Mouse (Mus musculus): Measurements from ENCODE around the gene Cacna1s. TPM values are rescaled to one million over a fixed set of nuclear protein-coding genes. Genes with fewer than 3 reads are reported as not detected.

The Cacna1s gene
- polyA plus RNA-seq, 1 experiment = not detected

DNA sequence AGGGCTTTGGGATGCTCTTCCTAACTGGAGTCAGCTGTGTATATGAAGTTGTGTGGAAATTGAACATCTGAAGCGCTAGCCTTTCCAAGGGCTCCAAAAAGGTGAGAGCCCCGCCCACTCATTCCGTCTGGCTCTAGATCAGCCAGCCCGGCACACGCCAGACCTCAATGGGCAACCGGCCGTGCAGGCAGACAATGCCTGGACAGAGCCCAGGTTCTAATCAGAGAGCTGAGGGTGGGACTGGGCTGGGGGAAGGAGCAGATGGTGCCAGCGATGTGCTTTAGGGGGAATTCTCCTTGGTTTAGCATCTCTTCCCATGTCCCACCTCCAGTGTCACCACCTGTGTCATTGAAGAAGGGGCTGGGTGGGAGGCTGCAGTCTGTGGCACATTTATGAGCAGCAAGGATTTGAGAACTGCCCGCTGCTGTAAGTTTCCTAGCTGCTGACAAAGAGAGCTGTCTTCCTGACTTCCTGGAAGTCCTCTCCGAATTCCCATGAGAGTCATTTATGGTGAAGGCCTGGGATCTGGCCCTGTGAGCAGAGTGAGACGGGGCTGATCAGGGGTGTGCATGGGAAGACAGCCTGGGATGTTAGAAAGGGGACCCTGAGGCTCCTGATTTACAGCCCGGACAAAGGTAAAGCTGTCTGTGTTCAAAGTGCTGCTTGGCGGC is 81.2 kb downstream of the Cacna1s start:
- Histone ChIP-seq H3K4me3 (ENCODE audit: insufficient read depth, low read length) (peak overlapping the region; percentile 8; the same call in 1 of the 2 replicates), H3K27ac (ENCODE audit: insufficient read depth, low read depth, low read length) (peak overlapping the region; percentile 84), H3K4me1 (ENCODE audit: control insufficient read depth, insufficient read depth, low read length) (peaks cover 67% of the 10 kb centered on the region)
- TF ChIP-seq CTCF (IDR thresholded peaks at IDR 0.05; ENCODE audit: low read depth, low read length) (no peak), POLR2A (IDR thresholded peaks at IDR 0.05; ENCODE audit: borderline replicate concordance, low read depth, low read length) (no peak)

- TF ChIP-seq POLR2A (IDR thresholded peaks at IDR 0.05; ENCODE audit: borderline replicate concordance, low read depth, low read length) (no peak), CTCF (IDR thresholded peaks at IDR 0.05; ENCODE audit: low read depth, low read length) (no peak)
- Histone ChIP-seq H3K27ac (ENCODE audit: insufficient read depth, low read depth, low read length) (peak overlapping the region; percentile 84), H3K4me1 (ENCODE audit: control insufficient read depth, insufficient read depth, low read length) (peaks cover 67% of the 10 kb centered on the region), H3K4me3 (ENCODE audit: insufficient read depth, low read length) (peak overlapping the region; percentile 16)
These were observed 82.0 kb downstream of the Cacna1s start for GRCm38 (mm10) chr1:136134547-136134946.

DNA sequence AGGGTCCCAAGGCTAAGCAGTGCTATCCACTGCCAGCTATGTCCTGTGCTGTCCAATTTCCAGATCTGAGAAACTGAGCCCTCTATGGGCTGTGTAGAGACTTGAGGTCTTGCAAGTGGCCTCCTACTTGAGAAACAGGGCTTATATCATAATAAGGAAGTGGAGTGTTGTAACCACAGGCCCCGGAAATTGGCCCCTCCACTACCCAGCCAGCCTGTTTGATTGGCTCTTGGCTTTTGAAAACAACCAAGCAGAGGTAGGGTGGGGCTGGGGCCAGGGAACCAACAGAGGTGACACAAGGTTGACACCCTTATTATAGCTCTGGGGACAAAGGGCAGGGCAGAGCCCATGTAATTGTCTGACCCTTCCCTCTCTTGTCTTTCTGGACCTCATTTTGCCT is 82.5 kb downstream of the Cacna1s start:
- Histone ChIP-seq H3K4me3 (ENCODE audit: insufficient read depth, low read length) (peak overlapping the region; percentile 16), H3K4me1 (ENCODE audit: control insufficient read depth, insufficient read depth, low read length) (peaks cover 66% of the 10 kb centered on the region), H3K27ac (ENCODE audit: insufficient read depth, low read depth, low read length) (peak overlapping the region; percentile 88)
- no peak for TF ChIP-seq POLR2A (IDR thresholded peaks at IDR 0.05; ENCODE audit: borderline replicate concordance, low read depth, low read length)
- no peak for TF ChIP-seq CTCF (IDR thresholded peaks at IDR 0.05; ENCODE audit: low read depth, low read length)

DNA sequence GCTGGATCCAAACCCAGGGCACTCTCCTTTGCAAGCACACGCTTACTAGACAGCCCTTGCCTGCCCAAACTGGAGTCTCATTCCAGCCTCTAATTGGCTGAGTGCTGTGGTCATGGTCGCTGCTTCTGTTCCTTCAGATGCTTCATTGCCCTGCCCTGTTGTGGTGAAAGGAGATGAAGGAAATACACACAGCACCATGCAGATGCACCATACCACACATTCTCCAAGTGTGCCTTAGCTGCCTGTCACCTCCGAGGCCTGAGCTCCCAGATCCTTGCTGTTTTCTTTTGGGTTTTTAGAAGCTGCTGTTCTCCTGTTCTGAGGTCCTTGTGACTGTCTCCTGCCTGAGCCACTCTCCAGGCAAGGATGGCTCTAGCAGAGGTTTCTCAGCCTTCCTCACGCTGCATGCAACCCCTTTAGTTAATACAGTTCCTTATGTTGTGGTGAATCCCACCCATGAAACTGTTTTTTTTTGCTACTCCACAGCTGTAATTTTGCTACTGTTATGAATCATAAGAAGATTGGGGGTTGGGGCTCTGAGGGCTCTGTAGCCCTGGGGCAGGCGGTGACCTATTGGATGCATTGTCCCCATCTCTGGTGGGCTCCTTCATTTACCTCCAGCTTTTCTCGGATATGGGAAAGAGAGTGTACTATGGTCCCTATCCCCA is 83.4 kb downstream of the Cacna1s start:
- TF ChIP-seq POLR2A (IDR thresholded peaks at IDR 0.05; ENCODE audit: borderline replicate concordance, low read depth, low read length) (0 out of 2 replicates have a peak, but pooled peaks have one; percentile 53), CTCF (IDR thresholded peaks at IDR 0.05; ENCODE audit: low read depth, low read length) (no peak)
- Histone ChIP-seq H3K4me1 (ENCODE audit: control insufficient read depth, insufficient read depth, low read length) (peaks cover 62% of the 10 kb centered on the region), H3K4me3 (ENCODE audit: insufficient read depth, low read length) (peak overlapping the region; percentile 45), H3K27ac (ENCODE audit: insufficient read depth, low read depth, low read length) (peak overlapping the region; percentile 88)

DNA sequence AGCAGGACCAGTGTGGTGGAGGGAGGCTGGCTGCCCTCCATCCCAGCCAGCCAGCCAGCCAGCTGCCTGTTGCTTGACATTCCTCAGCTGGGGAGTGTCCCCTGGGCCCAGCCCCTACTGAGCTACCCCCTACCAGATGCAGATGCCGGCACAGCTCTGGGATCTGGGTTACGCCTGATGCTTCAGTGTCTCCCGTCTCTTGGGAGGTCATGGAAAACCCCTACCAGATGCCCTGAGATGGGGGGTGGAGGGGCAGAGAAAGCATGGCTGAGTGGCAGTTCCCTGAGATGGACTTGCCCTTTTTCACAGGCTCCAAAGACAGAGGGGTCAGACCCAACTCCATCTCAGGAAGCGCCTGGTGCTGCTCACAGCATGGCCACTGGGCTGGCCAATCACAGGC is 84.0 kb downstream of the Cacna1s start:
- Histone ChIP-seq H3K4me1 (ENCODE audit: control insufficient read depth, insufficient read depth, low read length) (peaks cover 65% of the 10 kb centered on the region), H3K4me3 (ENCODE audit: insufficient read depth, low read length) (peak overlapping the region; percentile 45), H3K27ac (ENCODE audit: insufficient read depth, low read depth, low read length) (peak overlapping the region; percentile 88)
- no peak for TF ChIP-seq POLR2A (IDR thresholded peaks at IDR 0.05; ENCODE audit: borderline replicate concordance, low read depth, low read length)
- TF ChIP-seq CTCF (IDR thresholded peaks at IDR 0.05; ENCODE audit: low read depth, low read length) = no peak

- H3K4me3 ChIP-seq (ENCODE audit: insufficient read depth, low read length) = peak overlapping the region; percentile 45
These were observed 84.6 kb downstream of the Cacna1s start for GRCm38 (mm10) chr1:136137071-136137531.

GRCm38 (mm10) chr1:136137575-136137974 is 85.0 kb downstream of the Cacna1s start:
- Histone ChIP-seq H3K27ac (ENCODE audit: insufficient read depth, low read depth, low read length) (peak overlapping the region; percentile 88), H3K4me1 (ENCODE audit: control insufficient read depth, insufficient read depth, low read length) (peaks cover 73% of the 10 kb centered on the region), H3K4me3 (ENCODE audit: insufficient read depth, low read length) (peak overlapping the region; percentile 45)
- no peak for TF ChIP-seq POLR2A (IDR thresholded peaks at IDR 0.05; ENCODE audit: borderline replicate concordance, low read depth, low read length)

More at GRCm38 (mm10) chr1:136137071-136137531, 84.6 kb downstream of the Cacna1s start:
- peak overlapping the region; percentile 88 for H3K27ac ChIP-seq (ENCODE audit: insufficient read depth, low read depth, low read length)
- peaks cover 69% of the 10 kb centered on the region for H3K4me1 ChIP-seq (ENCODE audit: control insufficient read depth, insufficient read depth, low read length)
- TF ChIP-seq CTCF (IDR thresholded peaks at IDR 0.05; ENCODE audit: low read depth, low read length) = no peak
- TF ChIP-seq POLR2A (IDR thresholded peaks at IDR 0.05; ENCODE audit: borderline replicate concordance, low read depth, low read length) = no peak

- Histone ChIP-seq H3K4me3 (ENCODE audit: insufficient read depth, low read length) (no peak overlapping the region), H3K4me1 (ENCODE audit: control insufficient read depth, insufficient read depth, low read length) (peaks cover 75% of the 10 kb centered on the region), H3K27ac (ENCODE audit: insufficient read depth, low read depth, low read length) (peak overlapping the region; percentile 88)
- TF ChIP-seq POLR2A (IDR thresholded peaks at IDR 0.05; ENCODE audit: borderline replicate concordance, low read depth, low read length) = no peak
- TF ChIP-seq CTCF (IDR thresholded peaks at IDR 0.05; ENCODE audit: low read depth, low read length) = no peak
These were observed 85.8 kb downstream of the Cacna1s start for GRCm38 (mm10) chr1:136138191-136138830.

- Histone ChIP-seq H3K4me3 (ENCODE audit: insufficient read depth, low read length) (peak overlapping the region; percentile 57), H3K27ac (ENCODE audit: insufficient read depth, low read depth, low read length) (peak overlapping the region; percentile 88), H3K4me1 (ENCODE audit: control insufficient read depth, insufficient read depth, low read length) (peaks cover 62% of the 10 kb centered on the region)
- TF ChIP-seq CTCF (IDR thresholded peaks at IDR 0.05; ENCODE audit: low read depth, low read length) = no peak
- no peak for TF ChIP-seq POLR2A (IDR thresholded peaks at IDR 0.05; ENCODE audit: borderline replicate concordance, low read depth, low read length)
These were observed 87.6 kb downstream of the Cacna1s start for GRCm38 (mm10) chr1:136139990-136140640.
